Mouse (Mus musculus): Measurements from ENCODE around the gene Ptov1. TPM values are rescaled to one million over a fixed set of nuclear protein-coding genes. Genes with fewer than 3 reads are reported as not detected.

Ptov1 gene
- polyA plus RNA-seq, 1 experiment from 2014 or later: 437 TPM

DNA sequence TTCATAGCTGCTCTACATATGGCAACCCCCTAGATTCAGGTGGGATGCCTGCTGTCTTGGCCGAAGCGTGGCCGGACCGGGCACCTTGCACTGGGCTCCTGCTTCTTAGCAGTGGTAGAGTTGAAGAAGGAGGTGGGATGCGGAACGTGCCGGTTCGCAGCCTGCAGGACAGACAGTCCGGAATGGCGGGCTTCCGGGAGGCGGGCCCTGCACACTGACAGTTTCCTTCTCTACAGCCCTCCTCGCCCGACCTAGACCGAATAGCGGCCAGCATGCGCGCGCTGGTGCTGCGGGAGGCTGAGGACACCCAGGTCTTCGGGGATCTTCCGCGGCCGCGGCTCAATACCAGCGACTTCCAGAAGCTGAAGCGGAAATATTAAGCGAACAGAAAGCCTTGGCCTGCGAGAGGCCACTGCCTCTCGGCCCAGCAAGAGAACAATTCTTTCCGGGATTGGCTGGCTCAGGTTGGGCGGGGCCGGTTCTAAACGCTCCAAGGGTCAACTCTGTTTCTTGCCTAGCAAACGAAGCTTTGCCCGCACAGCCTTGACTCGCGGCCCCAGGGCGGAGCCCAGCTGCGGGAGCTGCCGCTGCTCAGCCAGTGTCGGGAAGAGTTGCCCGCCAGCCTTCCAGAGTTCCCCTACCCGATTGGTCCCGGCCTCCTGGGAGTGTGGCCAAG, 15.1 kb downstream of the Ptov1 start:
- peak; percentile 57 for ATAC-seq (replicated peaks; ENCODE audit: low FRiP score)
- Histone ChIP-seq H3K27ac (peak overlapping the region; percentile 99), H3K9me3 (replicated peaks) (no peaks in the 10 kb centered on the region), H3K4me2 (peak overlapping the region; percentile 96), H3K36me3 (peaks cover 26% of the 10 kb centered on the region), H3K27me3 (no peaks in the 10 kb centered on the region), H3K4me1 (peaks cover 73% of the 10 kb centered on the region), H3K9ac (peak overlapping the region; percentile 63), H3K4me3 (replicated peaks) (peak overlapping the region; percentile 58)
- WGBS: 2% methylated on average over 45 of the region's 45 CpGs

DNA sequence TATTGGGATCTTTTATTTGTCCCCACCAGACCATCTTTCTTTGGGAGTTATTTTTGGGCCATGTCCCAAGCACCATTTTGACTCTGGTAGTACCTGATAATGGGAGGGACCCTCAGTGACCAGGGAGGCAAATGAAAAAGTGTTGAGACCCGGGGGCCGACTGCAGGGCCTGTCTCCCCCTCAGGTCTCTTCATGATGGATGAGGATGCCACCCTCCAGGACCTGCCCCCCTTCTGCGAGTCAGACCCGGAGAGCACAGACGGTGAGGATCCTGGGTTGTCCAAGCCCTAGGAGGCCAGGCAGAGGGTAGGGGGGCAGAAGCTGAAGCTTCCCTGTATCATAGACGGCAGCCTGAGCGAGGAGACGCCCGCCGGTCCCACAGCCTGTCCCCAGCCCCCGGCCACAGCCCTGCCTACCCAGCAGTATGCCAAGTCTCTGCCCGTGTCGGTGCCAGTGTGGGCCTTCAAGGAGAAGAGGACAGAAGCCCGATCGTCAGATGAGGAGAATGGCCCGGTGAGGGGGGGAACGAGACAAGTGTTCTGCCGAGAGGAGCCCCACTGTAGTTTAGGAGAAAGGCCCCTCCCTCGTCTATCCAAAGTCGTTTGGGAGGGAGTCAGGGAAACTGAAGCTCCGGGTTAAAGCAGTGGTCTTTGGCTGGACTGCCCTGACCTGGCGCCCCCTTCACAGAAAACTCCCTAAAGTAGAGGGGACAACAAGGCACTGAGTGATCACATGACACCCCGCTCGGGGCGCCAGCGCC, 15.8 kb downstream of the Ptov1 start:
- peak overlapping the region; percentile 63 for H3K9ac ChIP-seq
- no peaks in the 10 kb centered on the region for H3K27me3 ChIP-seq
- H3K9me3 ChIP-seq (replicated peaks): no peaks in the 10 kb centered on the region
- peaks cover 21% of the 10 kb centered on the region for H3K36me3 ChIP-seq
- H3K4me2 ChIP-seq: peak overlapping the region; percentile 96
- peak overlapping the region; percentile 99 for H3K27ac ChIP-seq
- 23% methylated on average over 26 of the region's 26 CpGs for WGBS
- H3K4me1 ChIP-seq: peaks cover 73% of the 10 kb centered on the region
- no peak; the same call in 1 of the 2 replicates for ATAC-seq (replicated peaks; ENCODE audit: low FRiP score)
- peak overlapping the region; percentile 58 for H3K4me3 ChIP-seq (replicated peaks)

GRCm38 (mm10) chr7:44853065-44853464, 16.5 kb downstream of the Ptov1 start:
- Histone ChIP-seq H3K4me3 (replicated peaks) (peak overlapping the region; percentile 58), H3K9me3 (replicated peaks) (no peaks in the 10 kb centered on the region), H3K27ac (no peak overlapping the region), H3K4me2 (no peak overlapping the region), H3K9ac (peak overlapping the region; percentile 63; the same call in 1 of the 2 replicates), H3K27me3 (no peaks in the 10 kb centered on the region), H3K36me3 (peaks cover 19% of the 10 kb centered on the region), H3K4me1 (peaks cover 68% of the 10 kb centered on the region)
- WGBS: 93% methylated on average over 2 of the region's 2 CpGs
- no peak for ATAC-seq (replicated peaks; ENCODE audit: low FRiP score)

- Histone ChIP-seq H3K27ac (no peak overlapping the region), H3K9me3 (replicated peaks) (no peaks in the 10 kb centered on the region), H3K27me3 (no peaks in the 10 kb centered on the region), H3K4me1 (peaks cover 68% of the 10 kb centered on the region), H3K9ac (no peak overlapping the region), H3K4me2 (0 out of 2 replicates have a peak overlapping the region, but pooled peaks have one; percentile 13), H3K4me3 (replicated peaks) (no peak overlapping the region), H3K36me3 (peaks cover 19% of the 10 kb centered on the region)
- WGBS: 86% methylated on average over 36 of the region's 36 CpGs
- ATAC-seq (replicated peaks; ENCODE audit: low FRiP score): no peak
Observed at GRCm38 (mm10) chr7:44852259-44853027, 17.1 kb downstream of the Ptov1 start.

DNA sequence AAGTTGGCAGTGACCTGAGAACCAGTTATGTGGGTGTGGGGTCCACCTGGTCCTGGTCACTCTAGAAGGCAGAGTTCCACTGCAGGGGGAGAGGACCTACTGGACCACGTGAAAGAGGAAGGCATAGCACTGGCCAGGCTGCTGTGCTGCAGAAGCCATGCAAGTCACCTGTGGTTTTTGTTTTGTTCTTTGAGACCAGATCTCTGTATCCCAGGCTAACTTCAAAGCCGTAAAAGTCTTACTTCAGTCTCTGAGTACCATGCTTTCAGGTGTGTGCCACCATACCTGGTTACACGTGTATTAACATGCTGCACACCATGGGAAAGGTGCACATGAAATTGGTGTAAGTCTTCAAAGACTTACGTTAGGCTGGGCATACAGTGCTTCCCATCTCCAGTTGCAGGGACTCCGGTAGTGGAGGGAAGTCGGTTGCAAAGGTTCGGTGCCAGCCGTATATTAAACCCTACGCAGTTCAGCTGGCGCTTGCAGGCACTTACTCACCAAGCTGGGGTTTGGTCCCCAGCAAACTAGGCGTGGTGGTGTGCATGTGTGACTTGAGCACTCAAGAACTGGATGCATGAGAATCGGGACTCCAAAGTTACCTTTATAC, 17.9 kb downstream of the Ptov1 start:
- Histone ChIP-seq H3K9me3 (replicated peaks) (no peaks in the 10 kb centered on the region), H3K4me1 (peaks cover 71% of the 10 kb centered on the region), H3K27ac (no peak overlapping the region; the same call in 1 of the 2 replicates), H3K27me3 (no peaks in the 10 kb centered on the region), H3K4me3 (replicated peaks) (0 out of 2 replicates have a peak overlapping the region, but pooled peaks have one; percentile 79), H3K9ac (peak overlapping the region; percentile 77), H3K36me3 (peaks cover 22% of the 10 kb centered on the region), H3K4me2 (0 out of 2 replicates have a peak overlapping the region, but pooled peaks have one; percentile 78)
- ATAC-seq (replicated peaks; ENCODE audit: low FRiP score): no peak
- WGBS: 91% methylated on average over 12 of the region's 12 CpGs

- no peaks in the 10 kb centered on the region for H3K9me3 ChIP-seq (replicated peaks)
- H3K27me3 ChIP-seq: no peaks in the 10 kb centered on the region
- H3K36me3 ChIP-seq: peaks cover 29% of the 10 kb centered on the region
- H3K4me1 ChIP-seq: peaks cover 65% of the 10 kb centered on the region
- peak overlapping the region; percentile 98 for H3K27ac ChIP-seq
- ATAC-seq (replicated peaks; ENCODE audit: low FRiP score): no peak
- H3K4me2 ChIP-seq: peak overlapping the region; percentile 78
- peak overlapping the region; percentile 79 for H3K4me3 ChIP-seq (replicated peaks)
- WGBS: 75% methylated on average over 8 of the region's 8 CpGs
- peak overlapping the region; percentile 77 for H3K9ac ChIP-seq
Observed at GRCm38 (mm10) chr7:44850789-44851624, 18.6 kb downstream of the Ptov1 start.

- peak overlapping the region; percentile 78 for H3K4me2 ChIP-seq
- peak; percentile 44 for ATAC-seq (replicated peaks; ENCODE audit: low FRiP score)
Observed at GRCm38 (mm10) chr7:44850146-44850545, 19.4 kb downstream of the Ptov1 start.

GRCm38 (mm10) chr7:44849416-44850111, 20.0 kb downstream of the Ptov1 start:
- peaks cover 50% of the 10 kb centered on the region for H3K4me1 ChIP-seq
- peak overlapping the region; percentile 78 for H3K4me2 ChIP-seq
- no peaks in the 10 kb centered on the region for H3K27me3 ChIP-seq
- H3K27ac ChIP-seq: peak overlapping the region; percentile 98
- ATAC-seq (replicated peaks; ENCODE audit: low FRiP score): peak; percentile 56
- under 1% methylated on average over 41 of the region's 41 CpGs for WGBS
- H3K9ac ChIP-seq: peak overlapping the region; percentile 77
- H3K9me3 ChIP-seq (replicated peaks): no peaks in the 10 kb centered on the region
- peak overlapping the region; percentile 79 for H3K4me3 ChIP-seq (replicated peaks)
- peaks cover 44% of the 10 kb centered on the region for H3K36me3 ChIP-seq

More at GRCm38 (mm10) chr7:44850146-44850545, 19.4 kb downstream of the Ptov1 start:
- H3K4me3 ChIP-seq (replicated peaks): peak overlapping the region; percentile 79
- peaks cover 56% of the 10 kb centered on the region for H3K4me1 ChIP-seq
- H3K27me3 ChIP-seq: no peaks in the 10 kb centered on the region
- under 1% methylated on average over 33 of the region's 33 CpGs for WGBS
- peaks cover 38% of the 10 kb centered on the region for H3K36me3 ChIP-seq
- H3K9me3 ChIP-seq (replicated peaks): no peaks in the 10 kb centered on the region
- H3K9ac ChIP-seq: peak overlapping the region; percentile 77
- H3K27ac ChIP-seq: peak overlapping the region; percentile 98

DNA sequence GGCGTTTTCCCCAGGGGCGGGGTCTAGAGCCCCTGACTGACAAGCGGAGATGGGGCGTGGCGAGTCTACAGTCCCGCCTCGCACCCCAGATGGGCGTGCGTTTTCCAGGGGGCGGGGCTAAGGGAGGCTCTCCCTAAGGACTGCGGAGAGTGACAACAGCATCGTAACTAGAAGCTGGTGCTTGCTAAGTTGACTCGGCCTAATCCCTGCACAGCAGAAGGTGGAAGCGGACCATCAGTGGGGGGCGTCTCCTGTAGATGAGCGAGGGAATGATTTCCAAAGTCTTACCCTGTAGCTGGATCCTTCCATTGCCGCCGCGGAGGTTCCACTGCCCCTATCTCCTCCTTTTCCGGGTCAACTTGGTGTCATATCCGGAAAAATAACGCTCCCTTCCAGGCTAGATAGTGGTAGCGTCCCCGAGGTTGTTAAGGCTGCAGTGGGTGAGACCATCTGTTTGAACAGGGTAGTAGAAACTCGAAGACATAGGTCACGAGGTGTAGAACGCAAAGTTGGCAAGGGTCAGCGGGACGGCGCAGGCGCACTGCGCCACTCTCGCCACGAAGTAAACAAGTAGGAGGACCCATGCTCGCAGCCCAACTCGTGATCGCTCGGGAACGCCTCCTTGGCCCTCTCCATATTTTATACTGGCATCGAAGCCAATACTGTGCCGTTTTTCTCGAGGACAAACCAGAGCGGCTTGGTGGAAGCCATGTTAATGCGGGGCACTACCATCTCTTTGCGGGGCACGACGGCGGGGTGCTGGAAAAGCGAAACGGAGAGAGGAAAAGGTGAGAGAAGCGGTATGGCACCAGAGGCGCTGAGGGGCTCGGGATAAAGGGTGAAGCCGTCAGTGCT, 20.8 kb downstream of the Ptov1 start, which contains the start of the genes Akt1s1 and Tbc1d17:
Akt1s1 (plus strand) TSS at position 431 of the 855 bp plus-strand sequence.
Tbc1d17 (minus strand) TSS at position 519 of the 855 bp plus-strand sequence.
- Histone ChIP-seq H3K27ac (peak within 1 kb of the TSS; percentile 98), H3K4me2 (peak within 1 kb of the TSS; percentile 78), H3K36me3 (peaks cover 52% of the 10 kb centered on the region), H3K27me3 (no peaks in the 10 kb centered on the region), H3K9ac (peak within 1 kb of the TSS; percentile 77), H3K9me3 (replicated peaks) (no peaks in the 10 kb centered on the region), H3K4me3 (replicated peaks) (peak within 1 kb of the TSS; percentile 79), H3K4me1 (peaks cover 42% of the 10 kb centered on the region)
- peak; percentile 84 for ATAC-seq (replicated peaks; ENCODE audit: low FRiP score)
- under 1% methylated on average over 54 of the region's 54 CpGs for WGBS
